Mouse (Mus musculus) liver, embryonic 14.5 days (tissue): ENCODE data around the gene Mip.

ENCODE experiments used
- CTCF ChIP-seq: IDR thresholded peaks from 2 replicates; pipeline ENCODE4 v1.5.1; 2016; ENCODE audit warnings: antibody characterized with exemption, low read depth, control low read depth
- EP300 ChIP-seq: IDR thresholded peaks from 2 replicates; pipeline ENCODE4 v1.6.1; 2016; ENCODE audit warnings: antibody characterized with exemption, low read depth

DNA sequence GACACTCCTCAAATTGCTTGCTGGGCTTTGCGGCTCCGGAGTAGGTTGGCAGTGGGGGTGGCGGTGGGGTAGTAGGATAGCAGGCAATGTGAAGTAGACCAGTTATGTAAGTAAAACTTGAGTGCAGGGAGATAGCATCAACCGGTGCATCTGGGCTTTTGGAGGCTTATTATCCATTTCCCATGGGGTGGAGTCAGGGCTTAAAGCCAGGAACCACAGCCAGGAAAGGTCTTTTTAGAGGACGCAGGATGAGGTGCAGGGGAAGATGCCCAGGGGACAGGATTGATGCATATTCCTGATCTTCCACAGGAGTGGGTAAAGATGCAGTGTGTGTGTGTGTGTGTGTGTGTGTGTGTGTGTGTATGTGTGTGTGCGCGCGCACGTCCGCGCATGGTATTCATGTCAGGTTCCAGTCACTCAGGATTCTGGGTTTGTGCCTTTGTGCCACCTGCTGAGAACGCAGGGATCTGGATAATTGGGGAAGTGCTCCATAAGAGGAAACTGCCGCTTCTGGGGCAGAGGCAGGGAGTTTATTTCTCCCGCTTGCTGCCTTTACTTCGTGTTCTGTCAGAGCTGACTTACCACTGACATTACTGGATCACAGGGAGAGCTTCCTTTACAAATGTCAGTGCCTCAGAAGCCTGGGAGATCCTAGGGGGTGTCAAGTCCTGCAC is 12.3 kb downstream of the Mip start:
- TF ChIP-seq CTCF (no peak), EP300 (no peak)
